Mouse (Mus musculus): Measurements from ENCODE around the gene Gsk3b.
"Not testable (repeated sequence)": the region's sequence is repeated elsewhere in the genome, so short reads cannot be mapped to it uniquely, and the experiment has no call there.

Gene Gsk3b

DNA sequence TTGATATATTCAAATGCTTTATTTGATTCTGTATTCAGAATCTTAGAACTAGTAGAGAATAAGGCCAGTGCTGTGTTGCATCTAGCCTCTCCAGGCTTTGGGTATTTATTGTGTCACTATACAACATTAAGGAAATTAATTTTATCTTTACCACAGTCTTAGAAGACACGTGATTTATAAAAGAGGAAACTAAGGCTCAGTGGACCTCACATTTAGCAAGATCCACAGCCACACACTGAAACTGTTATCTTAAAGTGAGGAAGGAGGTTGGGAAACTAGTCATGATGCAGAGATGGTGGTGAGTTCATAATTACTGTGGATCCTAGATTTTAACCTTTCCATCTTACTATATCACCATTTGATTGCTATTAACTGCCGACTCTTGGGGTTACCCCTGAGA lies 16.7 kb downstream of the Gsk3b start:
- no peak for DNase-seq (ENCODE audit: low spot score)

DNA sequence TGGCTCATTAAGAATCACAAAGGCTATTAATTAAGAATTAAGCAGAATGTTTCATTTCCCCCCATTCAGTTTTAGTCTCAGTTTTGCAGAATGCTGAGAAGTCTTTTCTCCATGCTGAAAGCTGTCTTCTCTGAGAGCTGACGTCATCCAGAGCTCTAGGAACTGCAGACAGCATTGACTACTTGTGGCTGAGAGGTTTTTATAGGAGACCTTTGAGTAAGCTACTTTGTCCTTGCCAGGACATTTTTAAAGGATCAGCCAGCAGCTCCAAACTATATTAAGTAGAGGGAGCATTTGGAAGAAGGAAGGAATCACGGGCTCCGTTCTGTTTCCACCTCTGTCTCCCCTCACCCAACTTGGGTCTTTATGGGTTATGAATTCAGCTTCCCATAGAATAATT lies 17.7 kb downstream of the Gsk3b start:
- no peak for DNase-seq (ENCODE audit: low spot score)

DNA sequence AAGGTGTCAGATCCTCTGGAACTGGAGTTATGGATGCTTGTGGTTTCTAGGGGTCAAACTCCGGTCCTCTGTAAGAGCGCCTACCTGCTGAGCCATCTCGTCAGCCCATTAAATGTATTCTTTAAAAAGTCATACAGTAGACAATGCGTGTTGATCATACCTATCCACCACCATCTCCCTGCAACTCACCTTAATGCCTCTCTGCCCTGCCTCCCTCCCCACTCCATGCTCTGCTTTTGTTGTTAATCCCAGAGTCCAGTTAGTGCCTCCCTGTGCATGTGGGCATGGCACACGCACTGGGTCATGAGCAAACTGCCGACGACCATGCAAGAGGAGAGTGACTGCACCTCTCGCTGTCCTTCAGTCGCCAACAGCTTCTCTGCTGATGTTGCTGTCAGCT lies 21.2 kb downstream of the Gsk3b start:
- DNase-seq (ENCODE audit: low spot score): no peak

DNA sequence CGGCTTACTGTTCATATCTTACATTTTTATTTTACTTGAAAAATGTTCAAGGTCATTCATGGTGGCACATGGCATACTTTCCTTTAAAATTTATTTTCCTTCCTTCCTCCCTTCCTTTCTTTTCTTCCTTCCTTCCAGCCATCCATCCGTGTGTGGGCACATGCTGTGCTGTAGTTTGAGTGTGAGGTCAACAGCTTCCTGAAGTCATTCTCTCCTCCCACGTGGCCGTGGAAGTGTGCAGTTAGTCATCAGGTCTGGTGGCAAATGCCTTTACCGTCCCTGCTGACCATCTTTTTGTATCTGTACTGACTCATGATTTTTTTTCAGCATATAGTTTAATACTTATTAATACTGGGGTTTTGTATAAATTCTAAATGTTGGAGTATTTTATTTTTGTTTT lies 21.8 kb downstream of the Gsk3b start:
- DNase-seq (ENCODE audit: low spot score): no peak

DNA sequence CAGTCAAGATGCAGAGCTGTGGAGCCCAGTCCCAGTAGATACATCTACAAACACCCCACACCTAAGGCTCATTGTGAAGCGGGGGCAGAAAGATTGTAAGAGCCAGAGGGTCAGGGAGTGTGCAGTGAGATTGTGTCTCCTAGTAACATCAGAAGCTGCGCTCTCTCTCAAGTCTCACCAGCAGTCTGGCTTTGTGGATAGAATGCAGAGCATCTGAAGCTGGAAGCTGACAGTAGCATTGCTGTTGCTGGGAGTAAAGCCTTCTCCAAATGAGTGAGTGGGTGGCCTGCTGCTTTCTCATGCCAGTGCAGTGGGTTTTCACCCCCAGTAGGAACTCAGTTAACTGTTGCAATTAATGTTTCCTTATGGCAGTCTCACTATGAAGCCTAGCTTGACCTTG lies 25.3 kb downstream of the Gsk3b start:
- DNase-seq (ENCODE audit: low spot score): no peak

DNA sequence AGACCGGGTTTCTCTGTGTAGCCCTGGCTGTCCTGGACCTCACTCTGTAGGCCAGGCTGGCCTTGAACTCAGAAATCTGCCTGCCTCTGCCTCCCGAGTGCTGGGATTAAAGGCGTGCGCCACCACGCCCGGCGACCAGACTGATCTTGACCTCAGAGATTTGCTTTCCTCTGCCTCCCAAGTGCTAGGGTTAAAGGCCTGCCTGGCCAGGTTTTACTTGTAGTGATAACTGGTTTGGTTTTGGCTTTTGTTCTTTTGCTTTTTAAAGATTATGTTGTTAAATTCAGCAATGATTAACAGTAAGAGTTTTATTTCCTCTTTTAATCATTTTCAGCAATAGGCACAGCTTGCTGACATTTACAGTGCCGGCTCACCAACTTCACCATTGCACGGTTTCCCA lies 29.1 kb downstream of the Gsk3b start:
- DNase-seq (ENCODE audit: low spot score): not testable (repeated sequence)

DNA sequence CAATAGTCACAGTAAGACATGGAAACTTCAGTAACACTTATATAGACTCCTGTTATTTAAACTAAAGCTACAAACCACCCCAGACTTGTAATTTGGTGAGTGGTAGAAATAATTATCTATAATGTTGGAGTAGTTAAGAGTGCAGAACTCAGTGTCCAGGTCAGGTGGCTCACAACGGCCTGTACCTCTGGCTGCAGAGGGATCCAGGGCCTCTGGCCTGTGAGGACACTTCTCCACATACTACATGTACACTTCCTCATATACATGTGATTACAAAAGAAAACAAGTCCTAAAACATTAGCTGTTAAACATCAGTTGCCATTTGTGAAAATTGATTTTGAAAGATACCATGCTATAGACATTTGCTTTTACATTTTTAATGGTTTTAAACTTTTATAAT lies 29.9 kb downstream of the Gsk3b start:
- no peak for DNase-seq (ENCODE audit: low spot score)

- DNase-seq (ENCODE audit: low spot score): no peak
Observed at GRCm38 (mm10) chr16:38119286-38119685, 30.5 kb downstream of the Gsk3b start.

- DNase-seq (ENCODE audit: low spot score): no peak
Observed at GRCm38 (mm10) chr16:38129171-38129570, 40.4 kb downstream of the Gsk3b start.

- DNase-seq (ENCODE audit: low spot score): no peak
Observed at GRCm38 (mm10) chr16:38131041-38131440, 42.2 kb downstream of the Gsk3b start.

DNA sequence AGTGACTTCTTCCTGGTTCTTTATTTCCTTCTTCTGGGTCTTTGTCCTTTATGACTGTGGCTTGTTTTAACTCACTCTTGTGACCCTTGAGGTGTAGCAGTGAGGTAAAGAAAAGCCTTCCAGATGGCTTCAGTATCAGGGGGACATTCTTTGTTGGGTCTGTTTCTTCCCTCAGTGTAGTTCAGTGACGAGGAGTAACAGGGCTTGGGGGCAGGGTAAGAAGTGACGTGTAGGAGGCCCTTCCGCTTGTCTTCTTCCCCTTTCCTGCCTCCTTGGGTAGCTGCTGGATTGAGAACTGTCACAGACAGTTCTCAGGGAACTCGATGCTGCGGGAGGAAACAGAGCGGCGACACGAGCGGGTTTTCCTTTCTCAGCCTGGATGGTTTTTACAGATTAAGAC lies 43.0 kb downstream of the Gsk3b start:
- DNase-seq (ENCODE audit: low spot score): no peak

- DNase-seq (ENCODE audit: low spot score): no peak
Observed at GRCm38 (mm10) chr16:38132210-38132609, 43.4 kb downstream of the Gsk3b start.

DNA sequence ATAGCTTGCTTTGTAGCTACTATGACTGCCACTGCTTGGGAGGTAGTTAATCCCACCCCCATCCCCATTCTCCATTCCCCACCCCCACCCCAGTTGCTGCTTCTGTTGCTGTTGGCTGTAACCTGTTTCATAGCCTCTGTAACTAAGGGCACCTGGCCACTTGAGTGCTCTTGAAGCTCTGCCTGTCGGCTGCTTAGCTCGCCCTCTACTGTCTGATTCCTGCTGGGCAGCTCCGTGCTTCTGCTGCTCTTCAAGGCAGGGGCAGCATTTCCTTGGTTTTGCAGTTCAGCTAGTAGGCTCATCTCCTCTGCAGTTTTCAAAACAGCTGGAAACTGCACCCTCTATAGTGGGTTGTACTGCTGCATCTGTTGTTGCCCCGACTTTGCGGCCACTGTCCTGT lies 48.5 kb downstream of the Gsk3b start:
- DNase-seq (ENCODE audit: low spot score): peak; percentile 53

DNA sequence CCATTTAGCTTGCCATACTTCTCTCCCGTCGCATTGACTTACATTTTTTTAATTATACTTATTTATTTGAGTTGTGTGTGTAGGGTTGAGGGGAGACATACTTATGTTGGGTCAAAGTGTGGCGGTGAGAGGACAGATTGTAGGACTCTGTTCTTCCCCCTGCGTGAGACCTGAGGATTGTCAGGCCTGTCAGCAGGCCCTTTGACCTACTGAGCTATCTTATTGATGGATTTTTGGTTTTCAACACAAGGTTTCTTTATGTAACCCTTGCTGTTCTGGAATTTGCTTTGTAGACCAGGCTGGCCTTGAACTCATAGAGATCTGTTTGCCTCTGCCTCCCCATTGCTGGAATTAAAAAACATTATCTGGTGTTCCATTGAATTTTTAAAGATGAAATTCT lies 56.1 kb downstream of the Gsk3b start:
- no peak for DNase-seq (ENCODE audit: low spot score)

GRCm38 (mm10) chr16:38150555-38150954 lies 61.8 kb downstream of the Gsk3b start:
- no peak for DNase-seq (ENCODE audit: low spot score)

DNA sequence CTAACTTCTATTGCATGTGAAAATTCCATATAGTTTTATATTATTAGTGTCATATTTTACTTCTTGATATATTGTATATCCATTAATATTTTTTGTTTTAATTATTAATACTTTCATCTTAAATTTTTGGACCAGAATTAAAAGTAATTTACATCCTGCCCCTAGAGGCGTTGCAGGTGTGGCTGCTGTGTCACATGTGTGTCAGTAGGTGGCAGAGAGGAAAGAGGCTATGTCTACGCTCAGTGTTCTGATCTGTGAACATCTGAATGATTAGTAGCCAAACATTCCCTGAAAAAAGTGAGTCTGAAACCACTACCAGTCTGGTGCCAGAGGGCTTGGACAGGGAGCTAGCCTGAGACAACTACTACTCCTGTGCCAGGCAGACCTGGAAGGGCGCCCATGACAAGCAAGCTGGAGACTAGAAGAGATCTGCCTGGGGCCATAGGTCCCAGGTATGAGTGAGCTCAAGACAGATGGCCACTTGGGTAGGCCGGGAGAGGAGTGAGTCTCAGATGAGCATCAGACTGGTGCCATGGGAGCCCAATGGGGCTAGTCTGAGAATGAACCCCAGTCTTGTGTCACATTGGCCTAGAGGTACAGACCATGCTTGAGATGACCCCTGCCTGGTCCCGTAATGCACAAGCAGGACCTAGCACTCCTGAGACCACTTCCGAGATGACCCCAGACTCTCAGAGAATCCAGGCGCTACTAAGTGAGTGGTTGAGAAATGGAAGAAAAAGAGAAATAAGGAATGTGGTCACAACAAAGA lies 69.2 kb downstream of the Gsk3b start:
- no peak for DNase-seq (ENCODE audit: low spot score)

- no peak for DNase-seq (ENCODE audit: low spot score)
Observed at GRCm38 (mm10) chr16:38162019-38162418, 73.2 kb downstream of the Gsk3b start.

GRCm38 (mm10) chr16:38164811-38165591 lies 76.2 kb downstream of the Gsk3b start:
- no peak for DNase-seq (ENCODE audit: low spot score)

DNA sequence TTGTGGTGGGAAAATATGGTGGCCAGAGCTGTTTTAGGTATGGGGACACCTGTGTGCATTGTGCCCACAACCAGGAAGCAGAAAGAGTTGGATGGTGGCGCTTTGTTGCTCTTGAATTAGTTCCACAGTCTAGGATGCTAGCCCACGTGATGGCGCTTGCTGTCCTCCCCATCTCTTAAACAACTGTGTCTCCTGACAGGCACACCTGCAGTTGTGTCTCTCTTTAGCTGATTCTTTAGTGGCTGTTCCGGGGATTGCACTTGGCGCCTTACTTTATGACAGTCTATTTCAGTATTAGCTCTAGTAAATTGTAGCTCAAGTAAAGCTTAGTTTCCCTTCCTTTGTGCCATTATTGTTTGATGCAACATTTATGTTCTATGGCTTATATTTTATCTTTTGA lies 80.2 kb downstream of the Gsk3b start:
- no peak for DNase-seq (ENCODE audit: low spot score)

GRCm38 (mm10) chr16:38179150-38179549 lies 90.3 kb downstream of the Gsk3b start:
- DNase-seq (ENCODE audit: low spot score): no peak

- no peak for DNase-seq (ENCODE audit: low spot score)
Observed at GRCm38 (mm10) chr16:38181421-38181820, 92.6 kb downstream of the Gsk3b start.

GRCm38 (mm10) chr16:38184657-38185269 lies 96.0 kb downstream of the Gsk3b start:
- DNase-seq (ENCODE audit: low spot score): peak; percentile 80

GRCm38 (mm10) chr16:38189952-38190351 lies 101.2 kb downstream of the Gsk3b start:
- no peak for DNase-seq (ENCODE audit: low spot score)

Data from urinary bladder, postnatal 14 days (tissue).